Mouse (Mus musculus): ENCODE results near the gene Cmas. TPM values are rescaled to one million over a fixed set of nuclear protein-coding genes. Genes with fewer than 3 reads are reported as not detected.

Gene Cmas
- polyA plus RNA-seq, 1 experiment from 2014 or later: 154 TPM

- WGBS (ENCODE audit: insufficient replicate concordance): 22% methylated on average over 6 of the region's 6 CpGs
- no peak for DNase-seq
- H3K4me2 ChIP-seq: no peak overlapping the region
Observed at GRCm38 (mm10) chr6:142810239-142810638, 53.8 kb downstream of the Cmas start.

GRCm38 (mm10) chr6:142812969-142813368 is 56.5 kb downstream of the Cmas start:
- Histone ChIP-seq H3K4me1 (replicated peaks) (peaks cover 13% of the 10 kb centered on the region), H3K27ac (no peak overlapping the region), H3K4me2 (no peak overlapping the region), H3K36me3 (no peaks in the 10 kb centered on the region), H3K4me3 (replicated peaks) (no peak overlapping the region), H3K9ac (no peak overlapping the region), H3K27me3 (peaks cover 12% of the 10 kb centered on the region; the same call in 1 of the 2 replicates), H3K9me3 (replicated peaks) (no peaks in the 10 kb centered on the region)
- ATAC-seq (ENCODE audit: low read depth) (no peak), DNase-seq (no peak)
- WGBS (ENCODE audit: insufficient replicate concordance): 35% methylated on average over 5 of the region's 5 CpGs

More at GRCm38 (mm10) chr6:142810239-142810638, 53.8 kb downstream of the Cmas start:
- H3K27me3 ChIP-seq: peaks cover 12% of the 10 kb centered on the region; the same call in 1 of the 2 replicates
- no peak overlapping the region for H3K4me3 ChIP-seq (replicated peaks)
- peaks cover 18% of the 10 kb centered on the region for H3K4me1 ChIP-seq (replicated peaks)
- H3K9ac ChIP-seq: no peak overlapping the region
- H3K27ac ChIP-seq: no peak overlapping the region
- no peaks in the 10 kb centered on the region for H3K36me3 ChIP-seq
- ATAC-seq (ENCODE audit: low read depth): peak; percentile 61; the same call in 1 of the 2 replicates
- no peaks in the 10 kb centered on the region for H3K9me3 ChIP-seq (replicated peaks)

GRCm38 (mm10) chr6:142814011-142814410 is 57.5 kb downstream of the Cmas start:
- H3K9me3 ChIP-seq (replicated peaks): no peaks in the 10 kb centered on the region
- peaks cover 13% of the 10 kb centered on the region for H3K4me1 ChIP-seq (replicated peaks)
- DNase-seq (no peak), ATAC-seq (ENCODE audit: low read depth) (no peak)
- H3K4me3 ChIP-seq (replicated peaks): no peak overlapping the region; the same call in 1 of the 2 replicates
- 61% methylated on average over 10 of the region's 10 CpGs for WGBS (ENCODE audit: insufficient replicate concordance)
- H3K4me2 ChIP-seq: peak overlapping the region; percentile 55
- no peaks in the 10 kb centered on the region for H3K36me3 ChIP-seq
- no peak overlapping the region for H3K9ac ChIP-seq
- no peak overlapping the region for H3K27ac ChIP-seq
- H3K27me3 ChIP-seq: peaks cover 12% of the 10 kb centered on the region; the same call in 1 of the 2 replicates

- Histone ChIP-seq H3K4me2 (peak overlapping the region; percentile 55), H3K4me1 (replicated peaks) (peaks cover 10% of the 10 kb centered on the region), H3K9me3 (replicated peaks) (no peaks in the 10 kb centered on the region), H3K36me3 (no peaks in the 10 kb centered on the region), H3K27me3 (peaks cover 12% of the 10 kb centered on the region; the same call in 1 of the 2 replicates), H3K27ac (no peak overlapping the region), H3K4me3 (replicated peaks) (no peak overlapping the region; the same call in 1 of the 2 replicates), H3K9ac (no peak overlapping the region)
- peak; percentile 52 for DNase-seq
- ATAC-seq (ENCODE audit: low read depth): 0 out of 2 replicates have a peak, but pooled peaks have one; percentile 13
- 8% methylated on average over 15 of the region's 15 CpGs for WGBS (ENCODE audit: insufficient replicate concordance)
Observed at GRCm38 (mm10) chr6:142814495-142814921, 58.0 kb downstream of the Cmas start.

- no peak overlapping the region for H3K4me2 ChIP-seq
- H3K27me3 ChIP-seq: peaks cover 12% of the 10 kb centered on the region; the same call in 1 of the 2 replicates
- 71% methylated on average over 3 of the region's 3 CpGs for WGBS (ENCODE audit: insufficient replicate concordance)
- H3K36me3 ChIP-seq: no peaks in the 10 kb centered on the region
- no peaks in the 10 kb centered on the region for H3K9me3 ChIP-seq (replicated peaks)
- no peak overlapping the region for H3K4me3 ChIP-seq (replicated peaks)
- H3K27ac ChIP-seq: no peak overlapping the region
- DNase-seq (no peak), ATAC-seq (ENCODE audit: low read depth) (peak; percentile 27; the same call in 1 of the 2 replicates)
- peaks cover under 1% of the 10 kb centered on the region; the same call in 1 of the 2 replicates for H3K4me1 ChIP-seq (replicated peaks)
- no peak overlapping the region for H3K9ac ChIP-seq
Observed at GRCm38 (mm10) chr6:142815513-142815912, 59.0 kb downstream of the Cmas start.

GRCm38 (mm10) chr6:142818306-142818705 is 61.8 kb downstream of the Cmas start:
- H3K9me3 ChIP-seq (replicated peaks): no peaks in the 10 kb centered on the region
- no peak overlapping the region for H3K4me2 ChIP-seq
- no peak overlapping the region for H3K9ac ChIP-seq
- ATAC-seq (ENCODE audit: low read depth) (no peak), DNase-seq (no peak)
- H3K27ac ChIP-seq: no peak overlapping the region
- H3K4me3 ChIP-seq (replicated peaks): no peak overlapping the region
- no peaks in the 10 kb centered on the region for H3K36me3 ChIP-seq
- 0 out of 2 replicates have a peak, but pooled peaks cover 7% of the 10 kb centered on the region for H3K27me3 ChIP-seq
- WGBS (ENCODE audit: insufficient replicate concordance): 77% methylated on average over 10 of the region's 10 CpGs
- H3K4me1 ChIP-seq (replicated peaks): no peaks in the 10 kb centered on the region

- no peak overlapping the region for H3K4me2 ChIP-seq
- no peak for DNase-seq
- H3K4me1 ChIP-seq (replicated peaks): no peaks in the 10 kb centered on the region
- no peak overlapping the region for H3K27ac ChIP-seq
- H3K9me3 ChIP-seq (replicated peaks): no peaks in the 10 kb centered on the region
- no peak overlapping the region for H3K9ac ChIP-seq
- no peaks in the 10 kb centered on the region for H3K27me3 ChIP-seq
- no peak for ATAC-seq (ENCODE audit: low read depth)
- WGBS (ENCODE audit: insufficient replicate concordance): 45% methylated on average over 5 of the region's 5 CpGs
- H3K36me3 ChIP-seq: no peaks in the 10 kb centered on the region
- no peak overlapping the region for H3K4me3 ChIP-seq (replicated peaks)
Observed at GRCm38 (mm10) chr6:142823008-142823787, 66.7 kb downstream of the Cmas start.

Other genes with a start within 250 kb of the Cmas start
- gene Ldhb, start 248.7 kb upstream of the Cmas start, polyA plus RNA-seq (2015; fragmentation: Nextera tagmentation; extraction: Ambion mirVana): 41.0 and 43.0 TPM in 2 replicates
- gene Kcnj8, start 185.1 kb upstream of the Cmas start, polyA plus RNA-seq (2015; fragmentation: Nextera tagmentation; extraction: Ambion mirVana): 1.5 and 2.0 TPM in 2 replicates
- gene Abcc9, start 54.4 kb upstream of the Cmas start, polyA plus RNA-seq (2015; fragmentation: Nextera tagmentation; extraction: Ambion mirVana): 1.1 and 1.9 TPM in 2 replicates
- gene Sult6b2, start 47.8 kb downstream of the Cmas start, polyA plus RNA-seq (2015; fragmentation: Nextera tagmentation; extraction: Ambion mirVana): not detected in 2 replicates
- 0.09 and 0.27 TPM in 2 replicates for gene St8sia1, start 207.8 kb downstream of the Cmas start, polyA plus RNA-seq (2015; fragmentation: Nextera tagmentation; extraction: Ambion mirVana)

Measured in liver, embryonic 13.5 days (tissue).